Mouse (Mus musculus): ENCODE measurements around the gene Tnnt1. TPM values are rescaled to one million over a fixed set of nuclear protein-coding genes. Genes with fewer than 3 reads are reported as not detected.
"Not testable (repeated sequence)": the region's sequence is repeated elsewhere in the genome, so short reads cannot be mapped to it uniquely, and the experiment has no call there.

Tnnt1 gene
- 10 to 100 TPM; 25.4 to 33.6 TPM for total RNA-seq (2021)
- long read RNA-seq, experiment 1, partial matches to known transcripts = 8 of 16 reads
- long read RNA-seq, experiment 1, other reads (novel, unspliced or antisense) = 8 of 16 reads
- long read RNA-seq, experiment 2, partial matches to known transcripts = 35 of 37 reads
- long read RNA-seq, experiment 2, other reads (novel, unspliced or antisense) = 2 of 37 reads

GRCm38 (mm10) chr7:4516332-4517050, at the start of gene Tnnt1:
TSS of gene Tnnt1 (minus strand) at chr7:4516382.
- intact Hi-C loops (cut with DNase I) = no loop called here
- peak in 1 of 2 experiments; percentile 59 for DNase-seq

GRCm38 (mm10) chr7:4562660-4563059, 46.5 kb upstream of the Tnnt1 start:
- intact Hi-C loops (cut with DNase I) = no loop called here
- no peak for DNase-seq

GRCm38 (mm10) chr7:4557167-4557560, 41.0 kb upstream of the Tnnt1 start:
- intact Hi-C loops (cut with DNase I) = loop anchor here (2.0 to 10.0 kb wide), 5 partner anchors 148 to 498 kb away; partner anchors contain the start of genes Rpl28 and Zfp580
- DNase-seq = no peak

DNA sequence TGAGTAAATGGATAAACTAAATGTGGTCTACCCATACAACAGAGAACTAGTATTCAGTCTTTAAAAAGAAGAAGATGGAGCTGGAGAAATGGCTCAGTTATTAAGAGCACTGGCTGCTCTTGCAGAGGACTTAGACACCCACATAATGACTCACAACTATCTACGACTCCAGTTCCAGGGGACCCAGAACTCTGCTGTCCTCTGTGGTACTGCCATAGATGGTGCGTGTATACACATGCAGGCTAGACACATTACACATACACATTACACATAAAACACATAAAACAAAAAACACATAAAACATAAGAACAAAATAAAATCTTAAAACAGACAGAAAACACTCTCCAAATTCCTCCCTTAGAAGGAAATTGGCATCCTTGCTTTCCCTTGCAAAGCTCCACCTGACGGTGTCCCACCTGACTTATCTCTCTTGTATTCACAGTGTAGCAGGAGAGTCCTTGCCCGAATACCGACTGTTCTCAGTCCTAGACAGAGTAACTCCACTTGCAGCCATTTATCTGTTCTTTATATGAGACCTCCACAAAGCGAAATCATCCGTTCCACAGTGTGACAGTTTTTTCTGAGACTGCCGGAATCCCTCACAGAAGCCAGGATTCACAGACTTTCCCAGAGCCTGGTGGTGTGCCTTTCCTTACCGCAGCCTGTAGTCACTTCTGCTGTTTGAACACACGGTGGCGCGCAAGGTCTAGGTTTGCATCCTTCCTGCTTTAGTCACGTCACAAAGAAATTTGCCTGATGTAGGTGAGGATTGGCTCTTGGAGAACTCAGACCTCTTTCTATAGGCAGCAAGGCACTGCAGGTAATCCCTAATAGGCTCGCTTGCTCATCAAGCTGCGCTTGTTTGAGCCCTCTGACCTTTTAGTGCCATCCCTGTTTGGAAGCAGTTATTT, 40.3 kb upstream of the Tnnt1 start:
- DNase-seq = peak; percentile 80 to 81
- intact Hi-C loops (cut with DNase I) = loop anchor here (2.0 to 10.0 kb wide), 5 partner anchors 148 to 498 kb away; partner anchors contain the start of genes Rpl28 and Zfp580

GRCm38 (mm10) chr7:4547221-4547641, 31.0 kb upstream of the Tnnt1 start, which contains the start of gene Syt5:
TSS of gene Syt5 (minus strand) at chr7:4547541.
- intact Hi-C loops (cut with DNase I) = no loop called here
- no peak for DNase-seq

- DNase-seq = peak; percentile 56 to 71
- intact Hi-C loops (cut with DNase I) = no loop called here
Measured at GRCm38 (mm10) chr7:4546591-4547131, 30.5 kb upstream of the Tnnt1 start.

DNA sequence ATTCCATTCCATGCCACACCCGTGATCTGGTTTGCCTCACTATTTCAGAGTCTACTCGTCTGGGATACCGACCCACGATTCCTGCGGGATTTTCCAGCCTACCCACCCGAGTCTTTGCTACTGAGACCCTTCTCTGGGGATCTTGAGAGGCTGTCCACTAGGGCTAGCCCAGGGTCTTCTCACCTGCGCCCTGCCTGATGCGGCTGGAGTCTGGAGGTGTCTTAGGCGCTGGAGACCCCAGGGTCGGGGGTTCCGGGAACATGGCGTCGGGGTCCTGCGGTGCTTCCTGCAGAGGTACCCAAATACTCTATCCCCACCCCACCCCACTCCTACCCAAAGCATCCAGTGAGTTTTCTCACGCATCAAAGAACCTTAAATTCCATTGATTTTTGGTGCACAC, 29.9 kb upstream of the Tnnt1 start:
- intact Hi-C loops (cut with DNase I) = no loop called here
- no peak for DNase-seq

- intact Hi-C loops (cut with DNase I) = no loop called here
- DNase-seq = no peak
Measured at GRCm38 (mm10) chr7:4542013-4542412, 25.8 kb upstream of the Tnnt1 start.

- DNase-seq = no peak
- intact Hi-C loops (cut with DNase I) = no loop called here
Measured at GRCm38 (mm10) chr7:4541344-4541743, 25.2 kb upstream of the Tnnt1 start.

- intact Hi-C loops (cut with DNase I) = no loop called here
- no peak for DNase-seq
Measured at GRCm38 (mm10) chr7:4539019-4539418, 22.8 kb upstream of the Tnnt1 start.

DNA sequence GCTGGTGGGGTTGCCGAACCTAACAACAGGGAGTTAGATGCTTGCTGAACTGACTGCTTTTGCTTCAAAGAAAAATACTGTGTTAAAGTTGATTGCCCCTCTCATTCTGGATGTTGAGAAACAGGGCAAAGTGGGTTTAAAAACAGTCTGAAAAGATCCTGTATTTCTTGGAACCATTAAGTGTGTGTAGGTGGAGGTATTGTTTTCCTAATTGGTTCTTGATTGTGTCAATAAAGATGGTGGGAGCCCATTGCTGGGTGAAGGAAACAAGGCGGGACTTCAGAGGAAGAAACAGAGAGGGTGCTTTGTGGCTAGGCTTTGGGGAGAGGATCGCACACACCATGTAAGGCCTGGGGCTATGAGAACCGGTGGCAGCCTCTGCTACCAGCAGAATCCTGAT, 21.0 kb upstream of the Tnnt1 start:
- DNase-seq = no peak
- intact Hi-C loops (cut with DNase I) = no loop called here

DNA sequence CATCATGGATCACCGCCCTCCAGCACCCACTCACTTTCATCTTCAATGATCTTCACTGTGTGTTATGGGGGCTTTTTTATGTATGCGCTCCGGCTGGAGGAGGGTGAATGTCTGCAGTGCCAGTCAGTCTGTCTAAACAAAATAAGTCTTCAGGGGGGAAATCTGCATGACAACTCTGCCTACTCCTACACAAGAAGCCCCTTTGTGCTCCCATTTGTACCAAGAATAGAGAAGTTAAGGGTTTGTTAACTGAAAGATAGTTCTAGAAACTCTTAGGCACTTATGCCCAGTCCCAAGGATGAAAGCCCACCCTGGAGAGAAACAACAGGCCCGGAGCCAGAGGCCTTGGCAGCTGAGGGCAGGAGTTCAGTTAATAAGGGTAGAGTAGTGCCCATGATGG, 20.2 kb upstream of the Tnnt1 start:
- intact Hi-C loops (cut with DNase I) = no loop called here
- no peak for DNase-seq

GRCm38 (mm10) chr7:4532005-4532729, 16.0 kb upstream of the Tnnt1 start, which contains the start of gene Dnaaf3:
TSS of gene Dnaaf3 (minus strand) at chr7:4532453.
- intact Hi-C loops (cut with DNase I) = no loop called here
- peak; percentile 53 to 74 for DNase-seq

DNA sequence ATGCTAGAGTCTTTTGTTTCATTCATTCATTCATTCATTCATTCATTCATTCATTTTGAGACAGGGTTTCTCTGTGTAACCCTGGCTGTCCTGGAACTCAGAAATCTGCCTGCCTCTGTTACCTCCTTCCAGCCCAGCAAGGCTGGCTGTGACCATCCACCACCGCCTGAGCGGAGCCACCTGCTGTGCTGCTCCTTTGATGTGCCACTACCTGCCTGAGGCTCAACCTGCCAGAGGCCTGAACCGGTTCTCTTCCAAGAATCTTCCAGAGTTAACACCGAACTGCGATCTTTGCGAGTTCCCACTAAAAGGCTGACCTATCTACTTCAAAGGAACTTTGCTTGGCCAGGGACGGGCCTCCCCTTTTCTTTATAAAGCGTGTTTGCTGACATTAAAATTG, 14.0 kb upstream of the Tnnt1 start:
- DNase-seq; intact Hi-C loops (cut with DNase I): not testable (repeated sequence)

GRCm38 (mm10) chr7:4527302-4527689, 11.1 kb upstream of the Tnnt1 start:
- no peak for DNase-seq
- intact Hi-C loops (cut with DNase I) = loop anchor here (2.0 kb wide), 2 partner anchors 46 to 96 kb away; no protein-coding TSS in a partner anchor

DNA sequence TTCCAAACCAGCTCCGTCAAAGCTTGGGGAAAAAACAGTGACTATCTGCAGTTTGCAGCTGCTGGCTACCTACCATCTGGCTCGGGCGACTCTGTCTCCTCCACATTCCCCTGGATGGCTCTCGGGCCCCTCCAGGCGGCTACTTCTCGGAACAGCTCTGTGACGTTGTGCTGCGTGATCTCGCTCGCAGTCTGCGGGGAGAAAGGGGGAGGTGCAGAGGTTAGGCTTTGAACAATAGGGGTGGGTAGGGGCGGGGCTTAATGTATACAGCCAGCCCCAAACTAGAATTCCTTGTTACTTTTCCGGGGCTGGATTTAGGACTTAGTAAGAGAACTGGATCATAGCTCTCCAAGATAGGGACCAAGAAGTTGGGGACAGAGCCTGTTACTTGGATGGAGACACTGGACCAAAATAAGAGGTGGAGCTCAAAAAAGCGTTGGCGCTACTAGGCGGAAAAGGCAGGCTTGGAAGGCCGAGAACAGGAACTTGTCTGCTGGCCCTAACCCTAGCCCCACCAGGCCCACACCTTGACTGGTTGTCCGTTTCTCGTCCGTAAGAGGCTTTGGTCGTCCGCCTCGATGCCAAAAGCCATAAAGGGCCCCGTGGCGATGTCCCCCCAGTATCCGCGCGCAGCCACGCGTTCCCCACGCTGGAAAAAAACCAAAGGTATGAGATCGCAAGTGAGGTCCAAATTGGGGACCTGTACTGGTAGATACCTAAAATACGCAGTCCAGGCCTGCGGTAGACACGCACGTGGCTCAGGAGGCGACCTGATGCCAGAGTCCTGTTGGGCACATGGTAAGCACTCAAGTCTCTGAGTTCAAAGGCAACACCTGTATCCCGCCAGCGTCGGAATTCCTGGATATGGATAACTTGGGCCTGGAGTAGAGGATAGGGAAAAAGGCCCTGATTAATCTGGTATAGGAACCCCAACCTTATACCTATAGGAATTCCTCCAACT, 10.4 kb upstream of the Tnnt1 start:
- peak; percentile 81 to 89 for DNase-seq
- intact Hi-C loops (cut with DNase I) = loop anchor here (2.0 kb wide), 2 partner anchors 46 to 96 kb away; no protein-coding TSS in a partner anchor

- intact Hi-C loops (cut with DNase I) = loop anchor here (2.0 to 5.0 kb wide), 2 partner anchors 14 to 392 kb away; no protein-coding TSS in a partner anchor
Measured at GRCm38 (mm10) chr7:4524212-4524922, 8.2 kb upstream of the Tnnt1 start, which contains the start of gene Tnni3. TSS of gene Tnni3 (minus strand) at chr7:4524229.

More at GRCm38 (mm10) chr7:4524212-4524922, 8.2 kb upstream of the Tnnt1 start, which contains the start of gene Tnni3:
- DNase-seq = peak; percentile 58 to 77
